10 mouse cellular contexts compared by ENCODE assay signal in the genomic region with DNA sequence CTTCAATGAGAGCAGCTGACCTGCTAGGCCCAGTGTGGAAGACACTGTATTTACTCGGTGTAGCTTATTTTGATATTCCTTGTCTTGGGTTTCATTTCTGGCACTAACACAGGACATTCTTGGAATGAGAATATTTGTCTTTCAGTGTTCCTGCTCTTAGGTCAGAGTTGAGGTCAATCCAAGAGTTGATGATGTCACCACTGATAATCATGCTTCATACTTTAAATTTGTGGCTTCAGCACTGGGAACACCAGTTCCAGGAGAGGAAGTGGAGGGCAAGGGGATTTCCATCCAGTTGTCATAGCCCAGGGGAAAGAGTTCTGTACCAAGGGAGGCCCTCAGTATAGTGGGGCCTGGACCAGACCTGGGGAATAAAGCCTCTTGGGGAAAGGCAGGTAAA. TPM values are rescaled to one million over a fixed set of nuclear protein-coding genes. Genes with fewer than 3 reads are reported as not detected.
DNase-seq lines count a peak whose midpoint lies in the region; ATAC-seq and TF ChIP-seq lines count a peak whose summit lies in the region.
"Had no signal": no experiment of that assay in that cellular context is flagged by ENCODE, and none has a peak within 500 bp of the region (broad histone marks: within the 10 kb centered on the region; RNA-seq: fewer than 3 reads in every experiment).

No protein-coding gene starts in this region.

- H3K27me3 ChIP-seq in lung, embryonic 14.5 days (ENCODE audit: insufficient read depth, low read length), result no peaks in the 10 kb centered on the region
- no peaks in the 10 kb centered on the region for H3K27me3 ChIP-seq in lung, postnatal 0 days (replicated peaks; ENCODE audit: insufficient read depth, low read length)
- H3K27me3 ChIP-seq in hindbrain, embryonic 14.5 days (ENCODE audit: control insufficient read depth, insufficient read depth, low read length), result no peaks in the 10 kb centered on the region
- no peaks in the 10 kb centered on the region for H3K27me3 ChIP-seq in myocyte (ENCODE audit: control insufficient read depth, insufficient read depth, insufficient read length)

- TF ChIP-seq CTCF in lung, embryonic 14.5 days (IDR thresholded peaks at IDR 0.05; ENCODE audit: low read depth), result no peak
- TF ChIP-seq CTCF in lung, postnatal 0 days (IDR thresholded peaks at IDR 0.05), result no peak

- DNase-seq in CD4-positive, CD25-positive, alpha-beta regulatory T cell, adult 2 months (ENCODE audit: low read depth, low spot score), result peak; percentile 18
- no peak for DNase-seq in lung, embryonic 14.5 days
- no peak for DNase-seq in lung, postnatal 0 days (ENCODE audit: low spot score)
- DNase-seq in hindbrain, embryonic 14.5 days (ENCODE audit: low spot score), result no peak
- no peak for DNase-seq in ovary, postnatal 36 days (ENCODE audit: low spot score)
- no peak for DNase-seq in left cerebral cortex, postnatal 14 days (ENCODE audit: low spot score in 2 of 2)
- DNase-seq: cerebellum, adult 11 months; gastrocnemius, postnatal 25 days had no signal

- ATAC-seq in CD4-positive, CD25-positive, alpha-beta regulatory T cell, adult 4 months, result no peak
- ATAC-seq in lung, embryonic 14.5 days (ENCODE audit: insufficient read depth), result no peak
- no peak for ATAC-seq in lung, postnatal 0 days
- no peak for ATAC-seq in hindbrain, embryonic 14.5 days (ENCODE audit: low FRiP score)

- WGBS in lung, embryonic 14.5 days, result 32% methylated on average over 1 of the region's 1 CpGs
- 17% methylated on average over 1 of the region's 1 CpGs for WGBS in lung, postnatal 0 days
- 66% methylated on average over 1 of the region's 1 CpGs for WGBS in hindbrain, embryonic 14.5 days

- no peak overlapping the region for H3K27ac ChIP-seq in lung, embryonic 14.5 days (ENCODE audit: low read depth)
- no peak overlapping the region for H3K27ac ChIP-seq in lung, postnatal 0 days (ENCODE audit: low read length)
- H3K27ac ChIP-seq in hindbrain, embryonic 14.5 days, result no peak overlapping the region

- H3K9ac ChIP-seq in lung, embryonic 14.5 days, result no peak overlapping the region
- no peak overlapping the region for H3K9ac ChIP-seq in lung, postnatal 0 days (replicated peaks; ENCODE audit: low read depth)
- H3K9ac ChIP-seq in hindbrain, embryonic 14.5 days, result 0 out of 2 replicates have a peak overlapping the region, but pooled peaks have one; percentile 6

- H3K4me2 ChIP-seq in lung, embryonic 14.5 days, result peak overlapping the region; percentile 97; the same call in 1 of the 2 replicates
- no peak overlapping the region; the same call in 1 of the 2 replicates for H3K4me2 ChIP-seq in lung, postnatal 0 days (replicated peaks; ENCODE audit: low read depth, low read length)
- H3K4me2 ChIP-seq in hindbrain, embryonic 14.5 days (replicated peaks), result peak overlapping the region; percentile 99
- peak overlapping the region; percentile 98 for H3K4me2 ChIP-seq in myocyte (ENCODE audit: low read depth)

- H3K4me3 ChIP-seq in lung, embryonic 14.5 days (ENCODE audit: low read depth, low read length), result no peak overlapping the region
- no peak overlapping the region for H3K4me3 ChIP-seq in lung, postnatal 0 days (ENCODE audit: low read depth, low read length)
- peak overlapping the region; percentile 75 for H3K4me3 ChIP-seq in hindbrain, embryonic 14.5 days (replicated peaks; ENCODE audit: low read length)
- H3K4me3 ChIP-seq in myocyte, result peak overlapping the region; percentile 72

- H3K36me3 ChIP-seq in lung, embryonic 14.5 days (ENCODE audit: insufficient read depth), result no peaks in the 10 kb centered on the region
- no peaks in the 10 kb centered on the region for H3K36me3 ChIP-seq in lung, postnatal 0 days (ENCODE audit: insufficient read depth, low read length)
- H3K36me3 ChIP-seq in hindbrain, embryonic 14.5 days (replicated peaks; ENCODE audit: control insufficient read depth, insufficient read depth), result no peaks in the 10 kb centered on the region
- H3K36me3 ChIP-seq in myocyte (ENCODE audit: control insufficient read depth, insufficient read depth), result peaks cover 4% of the 10 kb centered on the region

- TF ChIP-seq POLR2A in myocyte (IDR thresholded peaks at IDR 0.05; ENCODE audit: insufficient read length, low read depth), result no peak

- TF ChIP-seq EP300 in lung, postnatal 0 days (IDR thresholded peaks at IDR 0.05), result no peak

- no peaks in the 10 kb centered on the region for H3K9me3 ChIP-seq in lung, embryonic 14.5 days (ENCODE audit: low read depth, low read length)
- H3K9me3 ChIP-seq in lung, postnatal 0 days (ENCODE audit: low read length), result no peaks in the 10 kb centered on the region
- no peaks in the 10 kb centered on the region for H3K9me3 ChIP-seq in hindbrain, embryonic 14.5 days (ENCODE audit: control insufficient read depth, low read length)

- peaks cover 18% of the 10 kb centered on the region for H3K4me1 ChIP-seq in lung, embryonic 14.5 days (ENCODE audit: insufficient read depth)
- H3K4me1 ChIP-seq in lung, postnatal 0 days (ENCODE audit: insufficient read depth, low read depth, low read length), result peaks cover 13% of the 10 kb centered on the region
- H3K4me1 ChIP-seq in hindbrain, embryonic 14.5 days (replicated peaks; ENCODE audit: control insufficient read depth, insufficient read depth, low read length), result peaks cover 51% of the 10 kb centered on the region

- H3ac ChIP-seq in myocyte (ENCODE audit: control insufficient read depth, insufficient read length), result no peak overlapping the region

- intact Hi-C loops in left cerebral cortex, postnatal 14 days (cut with DNase I), result loop anchor here (5.0 kb wide), 1 partner anchor 73 kb away; no protein-coding TSS in a partner anchor

- peaks cover 69% of the 10 kb centered on the region for H3K79me2 ChIP-seq in myocyte (ENCODE audit: control insufficient read depth, insufficient read depth)

TF ChIP-seq in myocyte, 11 proteins besides CTCF, POLR2A, EP300 and RAD21:
- no peak for TF ChIP-seq TCF3 (IDR thresholded peaks at IDR 0.05; ENCODE audit: insufficient read length, low read depth)
- no peak for TF ChIP-seq REST (IDR thresholded peaks at IDR 0.05; ENCODE audit: insufficient read depth, insufficient read length)
- no peak for TF ChIP-seq MYOD1 (IDR thresholded peaks at IDR 0.05; ENCODE audit: control insufficient read depth in 1 of 3, insufficient read length in 2 of 3, low read depth in 2 of 3)
- TF ChIP-seq E2F4 (IDR thresholded peaks at IDR 0.05; ENCODE audit: insufficient read depth), result no peak
- 0 out of 2 replicates have a peak, but pooled peaks have one; percentile 25 for TF ChIP-seq CEBPB (IDR thresholded peaks at IDR 0.05; ENCODE audit: insufficient read depth, poor library complexity, severe bottlenecking)
- no peak for TF ChIP-seq MYOG (IDR thresholded peaks at IDR 0.05; ENCODE audit: control insufficient read depth in 1 of 3, insufficient read depth in 1 of 3, insufficient read length in 2 of 3, low read depth in 2 of 3)

RNA-seq across cellular contexts. Expression of a gene that starts 3.6 kb away (rescaled TPM):
- polyA plus RNA-seq in CD4-positive, CD25-positive, alpha-beta regulatory T cell, adult 4 months (2017; shearing (Covaris generic)), result 1 to 10 TPM; 6.1 to 9.8 TPM
- 6.5 and 8.0 TPM in 2 replicates for polyA plus RNA-seq in lung, embryonic 14.5 days (2014; fragmentation: Nextera tagmentation; extraction: Ambion mirVana)
- 3.6 and 4.5 TPM in 2 replicates for polyA plus RNA-seq in lung, postnatal 0 days (2015; fragmentation: Nextera tagmentation; extraction: Ambion mirVana)
- 10.5 and 11.9 TPM in 2 replicates for polyA plus RNA-seq in hindbrain, embryonic 14.5 days (2014; fragmentation: Nextera tagmentation; extraction: Ambion mirVana)
- polyA plus RNA-seq in myocyte (2012; fragmentation: generic; extraction: Trizol), result 16.1 TPM
- 10 to 100 TPM; 13.4 to 13.7 TPM for total RNA-seq in left cerebral cortex, postnatal 14 days (2021)

Comparison
In these comparisons a context has a peak if more than half of its experiments do, and no peak if none do; other contexts are left out.
1. H3K4me3 ChIP-seq: peak in hindbrain, embryonic 14.5 days (single experiment) and myocyte (single experiment); none in lung, embryonic 14.5 days (single experiment) and lung, postnatal 0 days (single experiment).